Mouse (Mus musculus) MEL (cell line): ENCODE results near the gene Racgap1. TPM values are rescaled to one million over a fixed set of nuclear protein-coding genes. Genes with fewer than 3 reads are reported as not detected.

Experiments used
- DNase-seq: peaks from one replicate; pipeline ENCODE4 v3.0.0; 2011; ENCODE audit warnings: low read depth, low spot score
- H3K27ac ChIP-seq: 2 replicates; pipeline ENCODE4 v1.5.1; 2012; ENCODE audit warnings: low read depth, mild to moderate bottlenecking, control low read depth, low read length, moderate library complexity; ENCODE audit not compliant: control insufficient read depth
- H3K27me3 ChIP-seq, 2 experiments: fragments of 150-350 bp in 1 of 2; sonication (generic) in 1 of 2; 2 replicates each; pipeline ENCODE4 v1.6.1; 2012; ENCODE audit warnings: low read length in 2 of 2, mild to moderate bottlenecking in 2 of 2, improper control_type of control experiment in 1 of 2, moderate library complexity in 1 of 2; ENCODE audit not compliant: insufficient read depth in 2 of 2, control insufficient read depth in 1 of 2
- H3K36me3 ChIP-seq, 2 experiments: 2 replicates each; pipeline ENCODE4 v1.6.1; 2012 to 2014; ENCODE audit warnings: low read length in 2 of 2, improper control_type of control experiment in 1 of 2, inconsistent platforms in 1 of 2, mild to moderate bottlenecking in 1 of 2; ENCODE audit not compliant: insufficient read depth in 2 of 2, control insufficient read depth in 1 of 2
- H3K4me1 ChIP-seq, 2 experiments: fragments of 150-350 bp in 1 of 2; sonication (generic) in 1 of 2; 2 replicates each; pipeline ENCODE4 v1.6.1; 2012; ENCODE audit warnings: low read length in 2 of 2, improper control_type of control experiment in 1 of 2, mild to moderate bottlenecking in 1 of 2; ENCODE audit not compliant: insufficient read depth in 2 of 2, control insufficient read depth in 1 of 2
- H3K4me3 ChIP-seq, 2 experiments: fragments of 150-350 bp in 1 of 2; sonication (generic) in 1 of 2; 2 replicates each; pipeline ENCODE4 v1.5.1; 2012; ENCODE audit warnings: low read depth in 2 of 2, low read length in 2 of 2, mild to moderate bottlenecking in 2 of 2, moderate library complexity in 2 of 2, control low read depth in 1 of 2, improper control_type of control experiment in 1 of 2; ENCODE audit not compliant: control insufficient read depth in 1 of 2, insufficient read depth in 1 of 2
- H3K79me2 ChIP-seq: 2 replicates; pipeline ENCODE4 v1.6.1; 2012; ENCODE audit warnings: mild to moderate bottlenecking, low read length, moderate library complexity; ENCODE audit not compliant: control insufficient read depth, poor library complexity, insufficient read depth
- H3K9ac ChIP-seq: 2 replicates; pipeline ENCODE4 v1.6.1; 2012; ENCODE audit warnings: low read depth, mild to moderate bottlenecking, control low read depth, low read length, moderate library complexity; ENCODE audit not compliant: control insufficient read depth, poor library complexity, severe bottlenecking
- H3K9me3 ChIP-seq: fragments of 150-350 bp; sonication (generic); replicated peaks from 2 replicates; pipeline ENCODE4 v1.6.1; 2012; ENCODE audit warnings: mild to moderate bottlenecking, low read length, improper control_type of control experiment, moderate library complexity; ENCODE audit not compliant: insufficient read depth
- CHD2 ChIP-seq: IDR thresholded peaks from 2 replicates; pipeline ENCODE4 v1.6.1; 2011; ENCODE audit warnings: low read length, improper control_type of control experiment
- ELF1 ChIP-seq: IDR thresholded peaks from 2 replicates; pipeline ENCODE4 v1.6.1; 2014; ENCODE audit warnings: low read depth, mild to moderate bottlenecking, inconsistent platforms, low read length, improper control_type of control experiment, moderate library complexity
- ETS1 ChIP-seq: IDR thresholded peaks from 2 replicates; pipeline ENCODE4 v1.6.1; 2012; ENCODE audit warnings: low read depth, mild to moderate bottlenecking, inconsistent platforms, low read length, improper control_type of control experiment, moderate library complexity
- JUND ChIP-seq: IDR thresholded peaks from 2 replicates; pipeline ENCODE4 v1.6.1; 2011; ENCODE audit warnings: low read depth, mild to moderate bottlenecking, improper control_type of control experiment, low read length
- MAFK ChIP-seq: IDR thresholded peaks from 2 replicates; pipeline ENCODE4 v1.6.1; 2011; ENCODE audit warnings: low read depth, mild to moderate bottlenecking, low read length, improper control_type of control experiment, borderline replicate concordance
- MXI1 ChIP-seq: IDR thresholded peaks from 2 replicates; pipeline ENCODE4 v1.6.1; 2011; ENCODE audit warnings: mild to moderate bottlenecking, low read depth, low read length, improper control_type of control experiment
- NRF1 ChIP-seq: IDR thresholded peaks from 2 replicates; pipeline ENCODE4 v1.6.1; 2014; ENCODE audit warnings: low read depth, mild to moderate bottlenecking, inconsistent platforms, low read length, improper control_type of control experiment, moderate library complexity; ENCODE audit not compliant: poor library complexity, insufficient read depth, severe bottlenecking
- POLR2A ChIP-seq, 2 experiments: IDR thresholded peaks; 2 replicates each; pipeline ENCODE4 v1.6.1; 2011 to 2012; ENCODE audit warnings: low read length in 2 of 2, mild to moderate bottlenecking in 2 of 2, control low read depth in 1 of 2, improper control_type of control experiment in 1 of 2, low read depth in 1 of 2, moderate library complexity in 1 of 2; ENCODE audit not compliant: control insufficient read depth in 1 of 2, insufficient read depth in 1 of 2, poor library complexity in 1 of 2
- POLR2AphosphoS2 ChIP-seq: IDR thresholded peaks from 2 replicates; pipeline ENCODE4 v1.6.1; 2011; ENCODE audit warnings: low read length, improper control_type of control experiment
- SIN3A ChIP-seq: IDR thresholded peaks from 2 replicates; pipeline ENCODE4 v1.6.1; 2012; ENCODE audit warnings: low read length, improper control_type of control experiment, inconsistent platforms
- TCF12 ChIP-seq: IDR thresholded peaks from 2 replicates; pipeline ENCODE4 v1.6.1; 2014; ENCODE audit warnings: low read depth, mild to moderate bottlenecking, inconsistent platforms, low read length, improper control_type of control experiment, moderate library complexity
- USF1 ChIP-seq: IDR thresholded peaks from 2 replicates; pipeline ENCODE4 v1.6.1; 2014; ENCODE audit warnings: low read depth, mild to moderate bottlenecking, inconsistent platforms, low read length, improper control_type of control experiment, moderate library complexity
- ZC3H11A ChIP-seq: IDR thresholded peaks from 2 replicates; pipeline ENCODE4 v1.6.1; 2012; ENCODE audit warnings: low read depth, mild to moderate bottlenecking, inconsistent platforms, low read length, improper control_type of control experiment
- ZMIZ1 ChIP-seq: IDR thresholded peaks from 2 replicates; pipeline ENCODE4 v1.6.1; 2012; ENCODE audit warnings: low read depth, mild to moderate bottlenecking, inconsistent platforms, low read length, improper control_type of control experiment, moderate library complexity
- polyA plus RNA-seq, 2 experiments: library from polyadenylated mRNA; stranded (reverse) in 1 of 2; unstranded in 1 of 2; fragments of >175 nt in 1 of 2; fragments of >200 nt in 1 of 2; gene quantifications; 2 replicates each; pipeline versions ENCODE4 v1.2.1 to v1.2.4; 2012; ENCODE audit warnings: low replicate concordance in 2 of 2, low read depth in 1 of 2; ENCODE audit not compliant: insufficient read length in 2 of 2, insufficient read depth in 1 of 2, missing spikeins in 1 of 2
- total RNA-seq: library from RNA; depleted of rRNA; stranded (reverse); fragments of 300-350 nt; gene quantifications from 2 replicates; pipeline ENCODE4 v1.2.3, GENCODE M21; 2012

The Racgap1 gene
- total and polyA plus RNA-seq, 3 experiments: 126 to 367 (median 149) TPM

DNA sequence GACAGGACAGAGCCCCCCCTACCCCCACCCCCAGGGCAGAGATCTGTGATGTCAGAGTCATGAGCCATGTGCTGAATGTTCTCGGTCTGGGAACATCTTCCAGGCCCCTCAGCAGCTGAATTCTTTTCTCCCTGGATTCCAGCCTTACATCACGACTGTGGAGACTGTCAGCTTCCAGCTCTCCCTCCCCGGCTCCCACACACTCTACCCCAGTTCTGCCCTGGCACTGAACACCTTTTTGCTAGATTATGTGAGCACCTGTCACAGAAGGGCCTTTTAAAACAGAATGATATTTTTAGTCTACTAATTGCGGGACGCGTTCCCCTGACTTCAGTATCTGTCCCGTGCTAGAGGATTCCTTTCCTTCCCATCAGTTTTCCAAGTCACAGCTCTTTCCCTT lies 39.9 kb downstream of the Racgap1 start:
- Histone ChIP-seq H3K27me3 (peaks cover 1 to 13% of the 10 kb centered on the region in 2 experiments), H3K27ac (no peak overlapping the region)

DNA sequence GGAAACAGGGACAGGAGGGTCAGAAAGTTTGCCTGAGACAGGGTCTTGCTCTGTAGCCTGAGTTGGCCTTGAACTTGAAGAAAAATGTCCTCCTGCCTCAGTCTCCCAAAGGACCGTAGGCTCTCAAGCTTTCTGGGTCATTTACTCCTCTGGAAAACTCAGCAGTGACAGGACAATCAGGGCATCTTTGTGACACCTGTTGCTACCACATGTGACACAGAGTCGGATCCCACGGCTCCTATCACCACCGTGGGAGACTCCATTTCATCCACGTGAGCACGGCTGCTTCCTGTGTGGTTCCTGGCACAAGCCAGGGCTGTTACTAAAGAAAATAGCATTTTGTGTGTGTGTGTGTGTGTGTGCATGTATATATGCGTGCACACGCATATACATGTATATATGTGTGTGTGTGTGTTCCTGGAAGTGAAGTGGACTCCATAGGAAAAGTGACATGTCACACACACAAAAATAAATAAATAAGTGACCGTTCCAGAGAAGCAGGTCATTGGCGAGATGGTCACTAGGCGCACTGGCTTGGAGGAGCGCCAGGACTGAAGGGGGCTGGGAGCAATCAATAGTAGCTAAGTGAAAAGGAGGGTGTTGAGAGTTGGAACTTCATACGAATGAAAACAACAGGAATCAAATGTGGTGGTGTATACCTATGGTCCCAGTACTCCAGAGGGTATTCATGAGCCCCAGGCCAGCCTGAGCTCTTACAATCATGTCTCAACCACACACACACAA lies 42.9 kb downstream of the Racgap1 start:
- Histone ChIP-seq H3K9me3 (no peaks in the 10 kb centered on the region), H3K4me1 (peaks cover 0 to 22% of the 10 kb centered on the region in 2 experiments; a peak in 3 of 4 replicates), H3K27me3 (peaks cover 0 to 11% of the 10 kb centered on the region in 2 experiments; a peak in 3 of 4 replicates), H3K36me3 (peaks cover 0 to 11% of the 10 kb centered on the region in 2 experiments; a peak in 2 of 4 replicates), H3K4me3 (no peak overlapping the region), H3K79me2 (no peaks in the 10 kb centered on the region), H3K9ac (no peak overlapping the region), H3K27ac (no peak overlapping the region)
- TF ChIP-seq TCF12: no peak
- no peak for TF ChIP-seq ZMIZ1
- TF ChIP-seq ZC3H11A: no peak
- TF ChIP-seq POLR2AphosphoS2: no peak
- TF ChIP-seq POLR2A (IDR thresholded peaks at IDR 0.05; ENCODE audit: control insufficient read depth in 1 of 2, insufficient read depth in 1 of 2, low read depth in 1 of 2, low read length in 2 of 2, poor library complexity in 1 of 2): no peak
- no peak for TF ChIP-seq ELF1
- no peak for TF ChIP-seq ETS1
- no peak for TF ChIP-seq SIN3A
- TF ChIP-seq MXI1: no peak
- no peak for TF ChIP-seq JUND
- no peak for TF ChIP-seq NRF1
- no peak for DNase-seq

More for the DNA sequence above, 39.9 kb downstream of the Racgap1 start:
- Histone ChIP-seq H3K9me3 (no peaks in the 10 kb centered on the region), H3K36me3 (peaks cover 0 to 11% of the 10 kb centered on the region in 2 experiments; a peak in 2 of 4 replicates), H3K79me2 (no peaks in the 10 kb centered on the region), H3K4me3 (no peak overlapping the region), H3K4me1 (peaks cover 0 to 14% of the 10 kb centered on the region in 2 experiments; a peak in 3 of 4 replicates), H3K9ac (no peak overlapping the region)
- DNase-seq: no peak
- TF ChIP-seq MAFK: no peak

DNA sequence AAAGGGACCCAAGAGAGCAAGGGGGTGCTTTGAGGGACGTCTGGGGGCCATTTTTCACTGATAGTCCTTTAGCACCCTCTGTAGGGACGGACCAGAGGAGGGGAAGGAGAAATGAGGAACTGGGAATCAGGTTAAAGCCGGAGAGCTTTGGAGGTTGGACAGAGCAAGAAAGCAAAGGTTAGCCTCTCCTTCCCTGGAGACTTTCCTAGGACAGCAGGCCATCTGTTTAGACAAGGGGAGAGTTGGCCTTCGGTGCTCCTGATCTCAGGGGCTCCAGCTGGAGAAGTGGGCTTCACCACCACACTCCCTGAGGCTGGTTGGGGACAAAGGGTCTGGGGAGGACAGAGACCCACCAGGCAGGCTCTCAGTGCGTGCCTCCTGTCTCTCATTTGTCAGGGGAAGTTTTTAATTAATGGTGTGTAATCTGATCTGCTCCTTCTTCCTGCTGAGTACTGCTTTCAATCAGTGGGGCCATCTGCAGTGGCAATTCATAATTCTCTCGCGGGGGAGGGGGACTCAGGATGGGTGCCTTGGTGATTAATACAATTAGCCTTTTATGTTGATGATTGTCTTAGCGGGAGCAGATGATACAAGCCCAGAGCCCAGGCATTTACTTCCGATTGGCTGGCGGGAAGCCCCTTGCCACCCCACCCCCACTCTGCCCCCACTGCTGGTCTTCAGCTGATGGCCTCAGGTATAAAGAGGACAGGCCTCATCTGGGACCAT lies 43.9 kb downstream of the Racgap1 start:
- peaks cover 0 to 22% of the 10 kb centered on the region in 2 experiments; a peak in 3 of 4 replicates for H3K4me1 ChIP-seq
- peaks cover 0 to 11% of the 10 kb centered on the region in 2 experiments; a peak in 2 of 4 replicates for H3K36me3 ChIP-seq
- no peak overlapping the region for H3K27ac ChIP-seq
- no peaks in the 10 kb centered on the region for H3K79me2 ChIP-seq
- no peaks in the 10 kb centered on the region for H3K9me3 ChIP-seq
- TF ChIP-seq USF1: no peak
- TF ChIP-seq CHD2: no peak
- DNase-seq: no peak
- peaks cover 3 to 15% of the 10 kb centered on the region in 2 experiments; a peak in 3 of 4 replicates for H3K27me3 ChIP-seq
- H3K4me3 ChIP-seq: no peak overlapping the region
- H3K9ac ChIP-seq: no peak overlapping the region
